8 mouse cellular contexts compared by ENCODE assay signal in the genomic region with DNA sequence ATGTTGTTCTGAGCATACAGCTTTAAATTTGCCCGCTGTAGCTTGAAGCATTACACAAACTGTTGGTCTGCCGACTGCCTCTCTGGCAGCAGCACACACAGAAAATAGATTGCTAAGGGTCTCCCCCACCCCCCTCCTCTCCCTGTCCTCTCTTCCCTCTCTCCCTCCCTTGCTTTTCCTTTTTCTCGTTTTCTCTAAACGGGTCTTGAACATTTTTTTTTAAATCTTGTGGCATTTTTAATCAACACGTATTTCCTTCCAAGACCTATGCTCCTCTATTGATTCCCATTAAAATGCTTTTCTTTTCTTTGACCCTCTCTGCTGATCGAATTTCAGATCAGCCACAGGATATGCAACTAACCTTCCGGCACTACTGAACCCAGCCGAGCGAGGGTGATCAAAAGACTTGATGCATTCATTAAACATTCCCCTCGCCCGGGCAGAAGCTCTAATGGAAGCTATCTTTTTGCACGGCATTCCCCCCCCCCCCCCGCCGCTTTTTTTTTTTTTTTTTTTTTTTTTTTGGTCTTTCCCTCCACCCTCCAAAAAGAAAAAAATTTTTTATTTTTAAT.
DNase-seq lines count a peak whose midpoint lies in the region; ATAC-seq lines count a peak whose summit lies in the region.

No protein-coding gene starts in this region.

- no peaks in the 10 kb centered on the region for H3K36me3 ChIP-seq in forebrain, embryonic 11.5 days (ENCODE audit: control insufficient read depth, insufficient read depth, low read length)
- H3K36me3 ChIP-seq in hindbrain, embryonic 15.5 days: no peaks in the 10 kb centered on the region
- H3K36me3 ChIP-seq in stomach, embryonic 14.5 days (ENCODE audit: control insufficient read depth, insufficient read depth, low read length): no peaks in the 10 kb centered on the region

- H3K4me1 ChIP-seq in forebrain, embryonic 11.5 days (replicated peaks; ENCODE audit: control insufficient read depth, insufficient read depth, low read length): no peaks in the 10 kb centered on the region; the same call in 1 of the 2 replicates
- H3K4me1 ChIP-seq in hindbrain, embryonic 15.5 days (replicated peaks): peaks cover 18% of the 10 kb centered on the region
- H3K4me1 ChIP-seq in stomach, embryonic 14.5 days (ENCODE audit: control insufficient read depth, insufficient read depth, low read length): 0 out of 2 replicates have a peak, but pooled peaks cover 7% of the 10 kb centered on the region

- WGBS in forebrain, embryonic 11.5 days: 0% methylated on average over 14 of the region's 14 CpGs
- WGBS in hindbrain, embryonic 15.5 days: 0% methylated on average over 14 of the region's 14 CpGs
- 0% methylated on average over 14 of the region's 14 CpGs for WGBS in stomach, embryonic 14.5 days

- DNase-seq in layer of hippocampus, adult 11-12 months (ENCODE audit: low spot score): peak; percentile 36
- no peak for DNase-seq in layer of hippocampus, adult 9-10 months (ENCODE audit: low spot score)
- peak; percentile 74 for DNase-seq in brain, adult 2 months (ENCODE audit: low read depth, low spot score)
- peak; percentile 82 for DNase-seq in forebrain, embryonic 11.5 days (ENCODE audit: low spot score)
- peak; percentile 15 to 26 for DNase-seq in layer of hippocampus, postnatal 36 days
- peak; percentile 50 to 51 for DNase-seq in lung, postnatal 4 days

- peak overlapping the region; percentile 71 for H3K4me2 ChIP-seq in forebrain, embryonic 11.5 days (ENCODE audit: low read depth, low read length, severe bottlenecking)
- H3K4me2 ChIP-seq in hindbrain, embryonic 15.5 days: peak overlapping the region; percentile 81
- peak overlapping the region; percentile 70 for H3K4me2 ChIP-seq in stomach, embryonic 14.5 days (replicated peaks; ENCODE audit: low read depth, low read length)

- H3K4me3 ChIP-seq in forebrain, embryonic 11.5 days (ENCODE audit: low read depth, low read length): peak overlapping the region; percentile 44
- H3K4me3 ChIP-seq in hindbrain, embryonic 15.5 days: peak overlapping the region; percentile 51
- peak overlapping the region; percentile 53 for H3K4me3 ChIP-seq in stomach, embryonic 14.5 days (ENCODE audit: low read depth, low read length)

- no peaks in the 10 kb centered on the region for H3K9me3 ChIP-seq in forebrain, embryonic 11.5 days (ENCODE audit: control insufficient read depth, low read length)
- no peaks in the 10 kb centered on the region for H3K9me3 ChIP-seq in hindbrain, embryonic 15.5 days
- no peaks in the 10 kb centered on the region for H3K9me3 ChIP-seq in stomach, embryonic 14.5 days (ENCODE audit: control insufficient read depth, low read depth, low read length)

- no peaks in the 10 kb centered on the region for H3K27me3 ChIP-seq in forebrain, embryonic 11.5 days (ENCODE audit: control insufficient read depth, insufficient read depth, low read length)
- no peaks in the 10 kb centered on the region for H3K27me3 ChIP-seq in hindbrain, embryonic 15.5 days
- H3K27me3 ChIP-seq in stomach, embryonic 14.5 days (ENCODE audit: control insufficient read depth, insufficient read depth, low read length): no peaks in the 10 kb centered on the region

- peak overlapping the region; percentile 98 for H3K27ac ChIP-seq in forebrain, embryonic 11.5 days (ENCODE audit: low read depth, low read length)
- H3K27ac ChIP-seq in hindbrain, embryonic 15.5 days (replicated peaks): peak overlapping the region; percentile 97
- H3K27ac ChIP-seq in stomach, embryonic 14.5 days (ENCODE audit: low read length): peak overlapping the region; percentile 98

- H3K9ac ChIP-seq in forebrain, embryonic 11.5 days (ENCODE audit: low read length): peak overlapping the region; percentile 79
- peak overlapping the region; percentile 72 for H3K9ac ChIP-seq in hindbrain, embryonic 15.5 days
- peak overlapping the region; percentile 69 for H3K9ac ChIP-seq in stomach, embryonic 14.5 days (replicated peaks; ENCODE audit: low read depth, low read length)

- peak; percentile 81 for ATAC-seq in forebrain, embryonic 11.5 days (replicated peaks; ENCODE audit: low FRiP score)
- ATAC-seq in hindbrain, embryonic 15.5 days (ENCODE audit: low FRiP score, low read depth): peak; percentile 54
- ATAC-seq in stomach, embryonic 14.5 days (ENCODE audit: insufficient number of reproducible peaks, insufficient read depth, low FRiP score, low read depth): no peak
